Mouse (Mus musculus) thymus, adult 2 months (tissue): ENCODE results near the gene Fgfr2.

Experiments used
- CTCF ChIP-seq: fragments of 200-500 bp; IDR thresholded peaks from 2 replicates; pipeline ENCODE4 v1.5.1; 2012; ENCODE audit warnings: mild to moderate bottlenecking, control low read depth, low read length, moderate library complexity, borderline replicate concordance; ENCODE audit not compliant: control insufficient read depth, poor library complexity, insufficient read depth; ENCODE audit errors: extremely low read depth
- POLR2A ChIP-seq: fragments of 200-500 bp; IDR thresholded peaks from 2 replicates; pipeline ENCODE4 v1.6.1; 2012; ENCODE audit warnings: mild to moderate bottlenecking, low read length, control low read depth, moderate library complexity; ENCODE audit not compliant: control insufficient read depth, poor library complexity, insufficient read depth; ENCODE audit errors: extremely low read depth

DNA sequence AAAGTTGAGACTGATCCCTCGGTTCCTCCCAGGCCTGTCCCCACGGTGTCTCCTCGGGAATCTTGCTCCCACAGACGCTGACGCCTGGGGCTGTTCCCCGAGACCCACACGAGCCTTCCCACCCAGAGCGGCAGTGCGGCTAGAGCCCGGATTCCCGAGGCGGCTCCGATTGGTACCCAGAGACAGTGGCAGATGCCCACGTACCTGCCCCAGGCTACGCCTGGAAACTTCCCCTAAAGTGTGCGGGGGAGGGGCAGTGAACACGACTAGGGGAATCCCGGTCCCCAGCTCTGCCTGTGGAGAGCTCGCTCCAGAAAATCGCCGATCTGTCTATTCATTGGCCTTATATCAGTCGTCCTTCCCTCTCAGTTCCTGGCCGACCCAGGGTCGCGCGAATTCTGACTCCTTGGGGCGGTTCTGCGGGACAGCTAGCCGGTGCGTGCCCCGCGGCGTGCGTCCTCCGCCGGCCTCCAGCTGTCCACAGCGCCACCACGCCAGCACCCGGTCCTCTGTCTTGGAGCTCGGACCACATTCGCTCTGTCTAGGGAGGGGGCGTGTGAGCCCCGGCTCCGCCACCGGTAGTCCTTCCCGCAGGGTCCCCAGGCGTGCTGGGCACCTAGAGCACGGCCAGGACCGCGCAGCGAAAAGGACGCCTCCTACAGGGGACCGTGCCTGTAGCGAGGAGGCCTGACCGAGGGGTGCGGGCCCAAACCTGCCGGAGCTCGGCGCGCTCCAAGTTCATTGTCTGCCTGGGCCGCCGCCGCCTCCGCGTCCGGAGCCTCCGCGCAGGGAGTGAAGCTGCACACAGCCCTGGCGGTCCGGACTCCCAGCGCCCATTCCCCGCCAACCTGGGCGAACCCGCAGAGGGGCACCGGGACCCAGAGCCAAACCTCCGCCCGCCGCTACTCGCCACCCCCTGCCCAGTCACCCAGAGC is 806.8 kb downstream of the Fgfr2 start:
- TF ChIP-seq POLR2A: no peak
- no peak for TF ChIP-seq CTCF
